8 mouse cellular contexts compared by ENCODE assay signal in genomic region chr7:30333436-30333835, GRCm38 (mm10). TPM values are rescaled to one million over a fixed set of nuclear protein-coding genes. Genes with fewer than 3 reads are reported as not detected.
DNase-seq lines count a peak whose midpoint lies in the region; ATAC-seq lines count a peak whose summit lies in the region.

No protein-coding gene starts in this region.

- no peak overlapping the region for H3K4me2 ChIP-seq in forebrain, embryonic 12.5 days
- H3K4me2 ChIP-seq in forebrain, embryonic 13.5 days = no peak overlapping the region
- H3K4me2 ChIP-seq in heart, embryonic 14.5 days (ENCODE audit: low read length) = peak overlapping the region; percentile 19; the same call in 1 of the 2 replicates

- H3K27me3 ChIP-seq in forebrain, embryonic 12.5 days = peaks cover 36% of the 10 kb centered on the region
- peaks cover 19% of the 10 kb centered on the region for H3K27me3 ChIP-seq in forebrain, embryonic 13.5 days
- peaks cover 18% of the 10 kb centered on the region for H3K27me3 ChIP-seq in heart, embryonic 14.5 days (ENCODE audit: control insufficient read depth, insufficient read depth, low read length)

- H3K9me3 ChIP-seq in forebrain, embryonic 12.5 days = no peaks in the 10 kb centered on the region
- no peaks in the 10 kb centered on the region for H3K9me3 ChIP-seq in forebrain, embryonic 13.5 days (replicated peaks)
- H3K9me3 ChIP-seq in heart, embryonic 14.5 days (ENCODE audit: control insufficient read depth, low read length) = no peaks in the 10 kb centered on the region

- no peak overlapping the region for H3K9ac ChIP-seq in forebrain, embryonic 12.5 days
- H3K9ac ChIP-seq in forebrain, embryonic 13.5 days = no peak overlapping the region
- no peak overlapping the region for H3K9ac ChIP-seq in heart, embryonic 14.5 days (ENCODE audit: low read length)

- H3K36me3 ChIP-seq in forebrain, embryonic 12.5 days (replicated peaks) = no peaks in the 10 kb centered on the region
- no peaks in the 10 kb centered on the region for H3K36me3 ChIP-seq in forebrain, embryonic 13.5 days (ENCODE audit: poor library complexity, severe bottlenecking)
- H3K36me3 ChIP-seq in heart, embryonic 14.5 days (ENCODE audit: control insufficient read depth, insufficient read depth, low read length) = no peaks in the 10 kb centered on the region

- ATAC-seq in forebrain, embryonic 12.5 days (ENCODE audit: low FRiP score) = no peak; the same call in 1 of the 2 replicates
- ATAC-seq in forebrain, embryonic 13.5 days = no peak; the same call in 1 of the 2 replicates
- peak; percentile 80 for ATAC-seq in heart, embryonic 14.5 days (ENCODE audit: insufficient number of reproducible peaks, insufficient read depth, low FRiP score, low read depth)

- H3K27ac ChIP-seq in forebrain, embryonic 12.5 days = 0 out of 2 replicates have a peak overlapping the region, but pooled peaks have one; percentile 19
- H3K27ac ChIP-seq in forebrain, embryonic 13.5 days = no peak overlapping the region
- peak overlapping the region; percentile 81 to 83 for H3K27ac ChIP-seq in heart, embryonic 14.5 days (replicated peaks in 1 of 2; ENCODE audit: control insufficient read depth in 1 of 2, insufficient read depth in 1 of 2, low read depth in 2 of 2, low read length in 2 of 2)

- no peak overlapping the region for H3K4me3 ChIP-seq in forebrain, embryonic 12.5 days (replicated peaks)
- H3K4me3 ChIP-seq in forebrain, embryonic 13.5 days = no peak overlapping the region
- no peak overlapping the region for H3K4me3 ChIP-seq in heart, embryonic 14.5 days (ENCODE audit: control insufficient read depth in 1 of 2, insufficient read depth in 1 of 2, low read depth in 1 of 2, low read length in 2 of 2)

- peak; percentile 98 for DNase-seq in 416B (ENCODE audit: low read depth)
- DNase-seq in cerebellum, adult 9-11 months = peak; percentile 91
- peak; percentile 62 to 76 for DNase-seq in layer of hippocampus, adult 8-10 months (ENCODE audit: low spot score in 2 of 2)
- DNase-seq in naive thymus-derived CD4-positive, alpha-beta T cell, adult 2 months (ENCODE audit: low read depth) = peak; percentile 68
- peak; percentile 34 for DNase-seq in thymus, postnatal 4 days

- 56% methylated on average over 4 of the region's 4 CpGs for WGBS in forebrain, embryonic 12.5 days
- 31% methylated on average over 4 of the region's 4 CpGs for WGBS in forebrain, embryonic 13.5 days
- 5% methylated on average over 4 of the region's 4 CpGs for WGBS in heart, embryonic 14.5 days

- peaks cover 23% of the 10 kb centered on the region for H3K4me1 ChIP-seq in forebrain, embryonic 12.5 days
- H3K4me1 ChIP-seq in forebrain, embryonic 13.5 days = peaks cover 29% of the 10 kb centered on the region
- H3K4me1 ChIP-seq in heart, embryonic 14.5 days (ENCODE audit: control insufficient read depth in 2 of 2, insufficient read depth in 2 of 2, low read length in 2 of 2) = peaks cover 25 to 27% of the 10 kb centered on the region in 2 experiments

RNA-seq across cellular contexts. Expression of gene Sdhaf1, which starts 9.7 kb away (rescaled TPM):
- 22.0 and 23.8 TPM in 2 replicates for polyA plus RNA-seq in forebrain, embryonic 12.5 days (2016; fragmentation: Nextera tagmentation; extraction: Ambion mirVana)
- 24.2 and 24.7 TPM in 2 replicates for polyA plus RNA-seq in forebrain, embryonic 13.5 days (2015; fragmentation: Nextera tagmentation; extraction: Ambion mirVana)
- polyA plus RNA-seq in heart, embryonic 14.5 days (2014; fragmentation: Nextera tagmentation; extraction: Ambion mirVana) = 17.9 and 18.7 TPM in 2 replicates
- total RNA-seq in layer of hippocampus, adult 8-10 months (2022) = 1 to 10 TPM; 6.7 to 9.9 (median 8.4) TPM

RNA-seq across cellular contexts. Expression of gene E130208F15Rik, which starts 11.9 kb away (rescaled TPM):
- 2.0 TPM in 1 of 2 replicates, not detected in the other for polyA plus RNA-seq in forebrain, embryonic 12.5 days (2016; fragmentation: Nextera tagmentation; extraction: Ambion mirVana)
- not detected in 2 replicates for polyA plus RNA-seq in forebrain, embryonic 13.5 days (2015; fragmentation: Nextera tagmentation; extraction: Ambion mirVana)
- polyA plus RNA-seq in heart, embryonic 14.5 days (2014; fragmentation: Nextera tagmentation; extraction: Ambion mirVana) = not detected in 2 replicates
- under 1 TPM; 0.53 to 0.82 (median 0.66) TPM for total RNA-seq in layer of hippocampus, adult 8-10 months (2022)

RNA-seq across cellular contexts. Expression of gene Syne4, which starts 18.8 kb away (rescaled TPM):
- 21.8 and 23.5 TPM in 2 replicates for polyA plus RNA-seq in forebrain, embryonic 12.5 days (2016; fragmentation: Nextera tagmentation; extraction: Ambion mirVana)
- polyA plus RNA-seq in forebrain, embryonic 13.5 days (2015; fragmentation: Nextera tagmentation; extraction: Ambion mirVana) = 9.2 and 12.7 TPM in 2 replicates
- polyA plus RNA-seq in heart, embryonic 14.5 days (2014; fragmentation: Nextera tagmentation; extraction: Ambion mirVana) = 8.1 and 13.0 TPM in 2 replicates
- 10 to 100 TPM in 3 of 4 experiments, 1 to 10 TPM in 1; 9.6 to 21.2 (median 15.0) TPM for total RNA-seq in layer of hippocampus, adult 8-10 months (2022)

RNA-seq across cellular contexts. Expression of gene Alkbh6, which starts 24.9 kb away (rescaled TPM):
- 73.2 and 79.0 TPM in 2 replicates for polyA plus RNA-seq in forebrain, embryonic 12.5 days (2016; fragmentation: Nextera tagmentation; extraction: Ambion mirVana)
- polyA plus RNA-seq in forebrain, embryonic 13.5 days (2015; fragmentation: Nextera tagmentation; extraction: Ambion mirVana) = 101 and 102 TPM in 2 replicates
- 68.9 and 70.6 TPM in 2 replicates for polyA plus RNA-seq in heart, embryonic 14.5 days (2014; fragmentation: Nextera tagmentation; extraction: Ambion mirVana)
- 10 to 100 TPM; 52.8 to 69.5 (median 65.3) TPM for total RNA-seq in layer of hippocampus, adult 8-10 months (2022)

RNA-seq across cellular contexts. Expression of gene Lrfn3, which starts 29.1 kb away (rescaled TPM):
- 7.3 and 8.1 TPM in 2 replicates for polyA plus RNA-seq in forebrain, embryonic 12.5 days (2016; fragmentation: Nextera tagmentation; extraction: Ambion mirVana)
- polyA plus RNA-seq in forebrain, embryonic 13.5 days (2015; fragmentation: Nextera tagmentation; extraction: Ambion mirVana) = 8.1 and 9.7 TPM in 2 replicates
- polyA plus RNA-seq in heart, embryonic 14.5 days (2014; fragmentation: Nextera tagmentation; extraction: Ambion mirVana) = 0.86 and 1.3 TPM in 2 replicates
- 10 to 100 TPM; 28.2 to 31.6 (median 29.2) TPM for total RNA-seq in layer of hippocampus, adult 8-10 months (2022)

Comparison
In these comparisons a context has a peak if more than half of its experiments do, and no peak if none do; other contexts are left out.
1. DNase-seq: peak in every context shown above with its lines; median percentile 98 in 416B; 91 in cerebellum, adult 9-11 months; 69 in layer of hippocampus, adult 8-10 months; 68 in naive thymus-derived CD4-positive, alpha-beta T cell, adult 2 months; 34 in thymus, postnatal 4 days.